Mouse (Mus musculus) myocyte (in vitro differentiated cells): ENCODE measurements at regions not wholly inside any gene's neighbourhood (a gene's known extent, or its start where the extent isn't known, plus 50 kb on each side); places are given as distances from the start of the nearest gene placed in this dataset.

ENCODE experiments used
- H3K27me3 ChIP-seq: one replicate; pipeline ENCODE4 v1.6.1; 2011; ENCODE audit not compliant: control insufficient read depth, insufficient read depth, insufficient read length
- H3K36me3 ChIP-seq: one replicate; pipeline ENCODE4 v1.6.1; 2011; ENCODE audit not compliant: control insufficient read depth, insufficient read depth
- H3K4me2 ChIP-seq: one replicate; pipeline ENCODE4 v1.6.1; 2011; ENCODE audit warnings: low read depth, control low read depth
- H3K4me3 ChIP-seq: one replicate; pipeline ENCODE4 v1.5.1; 2011; ENCODE audit warnings: mild to moderate bottlenecking, control low read depth, moderate library complexity
- H3K79me2 ChIP-seq: one replicate; pipeline ENCODE4 v1.6.1; 2011; ENCODE audit not compliant: control insufficient read depth, insufficient read depth
- H3ac ChIP-seq: one replicate; pipeline ENCODE4 v1.6.1; 2011; ENCODE audit not compliant: control insufficient read depth, insufficient read length
- CEBPB ChIP-seq: IDR thresholded peaks from 2 replicates; pipeline ENCODE4 v1.6.1; 2011; ENCODE audit warnings: mild to moderate bottlenecking, moderate library complexity; ENCODE audit not compliant: poor library complexity, insufficient read depth, severe bottlenecking
- E2F4 ChIP-seq: IDR thresholded peaks from one replicate; pipeline ENCODE4 v1.6.1; 2011; ENCODE audit warnings: mild to moderate bottlenecking, control low read depth, moderate library complexity; ENCODE audit not compliant: insufficient read depth
- MAX ChIP-seq: IDR thresholded peaks from one replicate; pipeline ENCODE4 v1.6.1; 2011; ENCODE audit warnings: low read depth, mild to moderate bottlenecking, control low read depth
- MYOD1 ChIP-seq, 3 experiments: IDR thresholded peaks; one replicate each; pipeline ENCODE4 v1.6.1; 2011; ENCODE audit warnings: control low read depth in 2 of 3, low read depth in 2 of 3, mild to moderate bottlenecking in 2 of 3, moderate library complexity in 1 of 3; ENCODE audit not compliant: insufficient read length in 2 of 3, control insufficient read depth in 1 of 3
- MYOG ChIP-seq, 3 experiments: IDR thresholded peaks; one replicate each; pipeline ENCODE4 v1.6.1; 2011; ENCODE audit warnings: control low read depth in 2 of 3, low read depth in 2 of 3, mild to moderate bottlenecking in 2 of 3; ENCODE audit not compliant: insufficient read length in 2 of 3, control insufficient read depth in 1 of 3, insufficient read depth in 1 of 3
- POLR2A ChIP-seq: IDR thresholded peaks from one replicate; pipeline ENCODE4 v1.6.1; 2011; ENCODE audit warnings: low read depth, mild to moderate bottlenecking, control low read depth, moderate library complexity; ENCODE audit not compliant: insufficient read length
- POLR2AphosphoS2 ChIP-seq: IDR thresholded peaks from one replicate; pipeline ENCODE4 v1.6.1; 2011; ENCODE audit warnings: low read depth, control low read depth; ENCODE audit not compliant: insufficient read length
- REST ChIP-seq: IDR thresholded peaks from one replicate; pipeline ENCODE4 v1.6.1; 2011; ENCODE audit warnings: mild to moderate bottlenecking, control low read depth, moderate library complexity; ENCODE audit not compliant: insufficient read depth, insufficient read length
- SRF ChIP-seq: IDR thresholded peaks from one replicate; pipeline ENCODE4 v1.6.1; 2011; ENCODE audit warnings: low read depth; ENCODE audit not compliant: control insufficient read depth, insufficient read length
- TCF12 ChIP-seq: IDR thresholded peaks from one replicate; pipeline ENCODE4 v1.6.1; 2011; ENCODE audit warnings: mild to moderate bottlenecking, control low read depth; ENCODE audit not compliant: poor library complexity, insufficient read depth, severe bottlenecking
- TCF3 ChIP-seq: IDR thresholded peaks from one replicate; pipeline ENCODE4 v1.6.1; 2011; ENCODE audit warnings: low read depth, control low read depth; ENCODE audit not compliant: insufficient read length
- USF1 ChIP-seq: IDR thresholded peaks from one replicate; pipeline ENCODE4 v1.6.1; 2011; ENCODE audit warnings: low read depth, mild to moderate bottlenecking, control low read depth, moderate library complexity

DNA sequence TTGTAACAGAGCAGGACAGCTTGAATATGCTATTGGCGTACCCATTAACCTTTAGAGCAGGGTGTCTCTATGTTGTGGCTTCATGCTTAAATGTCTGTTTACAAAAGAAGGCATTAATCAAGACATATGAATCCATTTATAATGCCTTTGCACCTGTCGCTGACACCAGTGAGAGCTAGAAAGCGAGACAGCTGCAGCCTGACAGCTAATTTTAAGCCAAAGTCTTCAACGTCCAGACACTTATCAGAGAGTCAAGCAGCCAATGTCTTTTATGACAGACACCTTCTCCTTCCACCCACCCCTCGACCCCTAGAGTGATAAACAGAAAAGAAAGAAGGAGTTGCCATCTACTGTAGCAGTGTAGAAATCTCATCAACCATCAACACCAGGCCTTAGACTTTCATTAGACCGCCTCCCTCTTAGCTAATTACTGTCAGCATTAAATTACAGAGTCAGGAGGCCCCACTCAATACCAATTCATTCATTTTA is 89.3 kb upstream of the Fam98a start:
- TF ChIP-seq TCF12 = peak; percentile 94
- TF ChIP-seq TCF3 = peak; percentile 54
- no peak for TF ChIP-seq REST
- TF ChIP-seq MYOD1 (IDR thresholded peaks at IDR 0.05; ENCODE audit: control insufficient read depth in 1 of 3, insufficient read length in 2 of 3, low read depth in 2 of 3) = peak; percentile 88 to 96 (median 93)
- peak in 2 of 3 experiments; percentile 73 to 97 for TF ChIP-seq MYOG (IDR thresholded peaks at IDR 0.05; ENCODE audit: control insufficient read depth in 1 of 3, insufficient read depth in 1 of 3, insufficient read length in 2 of 3, low read depth in 2 of 3)
- H3ac ChIP-seq = no peak overlapping the region
- no peak overlapping the region for H3K4me3 ChIP-seq

DNA sequence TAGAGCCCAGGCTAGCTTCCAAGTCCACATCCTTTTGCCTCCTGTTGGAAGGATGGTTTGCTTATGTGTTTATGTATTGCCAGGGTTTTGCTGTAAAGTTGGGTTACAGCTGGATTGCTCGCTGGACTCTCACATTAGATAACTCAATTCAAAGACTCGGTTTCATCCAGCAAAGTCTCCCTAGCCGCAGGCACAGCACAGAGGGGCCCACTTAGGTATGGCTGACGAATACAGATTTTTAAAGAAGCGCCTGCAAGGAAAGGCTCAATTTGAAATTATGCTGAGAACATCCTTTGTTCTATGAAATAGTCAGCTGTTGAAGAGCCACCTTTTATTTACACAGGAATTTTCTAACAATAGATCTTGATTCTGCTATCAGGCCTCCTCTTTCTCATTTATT is 88.8 kb upstream of the Fam98a start:
- peak overlapping the region; percentile 64 for H3K4me2 ChIP-seq
- H3K36me3 ChIP-seq = no peaks in the 10 kb centered on the region
- H3K4me3 ChIP-seq = no peak overlapping the region
- H3K79me2 ChIP-seq = no peaks in the 10 kb centered on the region
- no peak for TF ChIP-seq CEBPB
- no peak for TF ChIP-seq SRF
- TF ChIP-seq POLR2AphosphoS2 = no peak
- no peak for TF ChIP-seq TCF12
- TF ChIP-seq MYOG (IDR thresholded peaks at IDR 0.05; ENCODE audit: control insufficient read depth in 1 of 3, insufficient read depth in 1 of 3, insufficient read length in 2 of 3, low read depth in 2 of 3) = no peak
- no peak for TF ChIP-seq POLR2A
- no peak for TF ChIP-seq REST
- no peak for TF ChIP-seq E2F4
- no peak for TF ChIP-seq TCF3
- no peak for TF ChIP-seq USF1
- no peak for TF ChIP-seq MYOD1 (IDR thresholded peaks at IDR 0.05; ENCODE audit: control insufficient read depth in 1 of 3, insufficient read length in 2 of 3, low read depth in 2 of 3)
- TF ChIP-seq MAX = no peak
- H3K27me3 ChIP-seq = no peaks in the 10 kb centered on the region
- H3ac ChIP-seq = no peak overlapping the region

More for the DNA sequence above, 89.3 kb upstream of the Fam98a start:
- Histone ChIP-seq H3K27me3 (no peaks in the 10 kb centered on the region), H3K79me2 (no peaks in the 10 kb centered on the region), H3K36me3 (no peaks in the 10 kb centered on the region), H3K4me2 (peak overlapping the region; percentile 64)

DNA sequence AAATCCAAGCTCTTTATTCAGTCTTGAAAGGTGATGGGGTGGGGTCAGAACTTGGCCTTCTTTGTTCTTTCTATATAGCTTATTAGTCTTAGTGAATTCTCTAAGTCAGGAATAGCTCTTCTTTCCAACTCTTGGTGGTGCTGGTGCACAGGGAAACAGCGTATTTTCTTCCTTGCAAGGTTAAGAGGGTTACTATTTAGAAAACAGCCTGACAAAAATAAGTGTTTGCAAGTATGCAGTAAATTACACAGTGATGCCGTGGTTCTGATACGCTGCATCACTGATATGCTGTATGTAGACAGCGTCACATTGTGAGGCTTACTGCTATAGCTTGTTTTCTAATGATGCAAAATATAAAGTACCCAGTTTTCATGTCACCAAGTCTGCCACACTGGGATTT is 78.1 kb upstream of the Fam98a start:
- TF ChIP-seq MYOG (IDR thresholded peaks at IDR 0.05; ENCODE audit: control insufficient read depth in 1 of 3, insufficient read depth in 1 of 3, insufficient read length in 2 of 3, low read depth in 2 of 3) = no peak
- TF ChIP-seq POLR2A = no peak
- no peak for TF ChIP-seq REST
- no peak for TF ChIP-seq CEBPB
- TF ChIP-seq TCF3 = no peak
- TF ChIP-seq POLR2AphosphoS2 = no peak
- TF ChIP-seq MYOD1 (IDR thresholded peaks at IDR 0.05; ENCODE audit: control insufficient read depth in 1 of 3, insufficient read length in 2 of 3, low read depth in 2 of 3) = no peak
- no peak for TF ChIP-seq TCF12
- no peak for TF ChIP-seq USF1
- no peak for TF ChIP-seq E2F4
- TF ChIP-seq MAX = no peak
- no peak for TF ChIP-seq SRF
- Histone ChIP-seq H3K4me3 (no peak overlapping the region), H3K27me3 (no peaks in the 10 kb centered on the region), H3K4me2 (no peak overlapping the region), H3K36me3 (no peaks in the 10 kb centered on the region), H3ac (no peak overlapping the region), H3K79me2 (no peaks in the 10 kb centered on the region)

DNA sequence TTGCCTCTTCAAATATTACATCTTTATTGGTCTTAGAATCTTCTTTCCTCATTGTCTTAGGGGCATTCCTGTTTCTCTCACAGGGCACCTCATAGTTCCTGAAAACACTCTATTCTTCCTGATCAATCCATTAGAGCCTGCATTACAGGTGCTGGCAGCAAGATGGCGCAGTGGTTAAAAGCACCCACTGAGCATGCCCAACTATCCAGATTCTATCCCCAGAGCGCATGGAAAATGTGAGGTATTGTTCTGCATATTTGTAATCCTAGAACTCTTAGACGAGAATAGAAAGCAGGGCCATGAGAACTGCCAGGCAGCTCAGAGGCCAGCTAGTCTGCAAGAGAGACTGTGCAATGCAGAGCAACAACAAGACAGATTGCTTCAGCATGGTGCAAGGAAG is 67.7 kb upstream of the Fam98a start:
- TF ChIP-seq CEBPB (no peak), TCF3 (no peak), E2F4 (no peak), MAX (no peak), POLR2AphosphoS2 (no peak)
- no peaks in the 10 kb centered on the region for H3K79me2 ChIP-seq
- no peaks in the 10 kb centered on the region for H3K36me3 ChIP-seq
- H3K4me2 ChIP-seq = no peak overlapping the region
- no peak overlapping the region for H3ac ChIP-seq
- no peak overlapping the region for H3K4me3 ChIP-seq
- no peaks in the 10 kb centered on the region for H3K27me3 ChIP-seq

DNA sequence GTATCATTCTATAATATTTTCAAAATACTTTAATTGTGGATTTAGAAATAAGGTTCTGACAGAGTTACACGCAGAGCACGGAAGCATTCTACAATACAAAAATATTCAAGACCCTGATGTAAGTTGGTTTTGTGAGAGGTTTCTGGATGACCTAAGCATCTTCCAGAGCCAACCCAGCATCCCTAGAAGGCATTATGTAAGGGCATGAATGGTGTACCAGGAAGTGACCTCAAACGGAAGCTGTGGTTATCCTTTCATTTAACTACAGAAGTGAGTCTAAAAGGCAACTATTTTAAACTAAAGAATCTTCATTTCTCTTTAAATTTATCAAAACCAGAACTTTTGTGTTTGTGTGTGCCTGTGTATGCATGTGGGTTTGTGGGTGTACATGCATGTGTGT is 66.8 kb upstream of the Fam98a start:
- Histone ChIP-seq H3ac (no peak overlapping the region), H3K4me3 (no peak overlapping the region), H3K36me3 (no peaks in the 10 kb centered on the region), H3K4me2 (no peak overlapping the region), H3K27me3 (no peaks in the 10 kb centered on the region), H3K79me2 (no peaks in the 10 kb centered on the region)
- TF ChIP-seq E2F4 (no peak), POLR2A (no peak), TCF12 (no peak), MYOG (IDR thresholded peaks at IDR 0.05; ENCODE audit: control insufficient read depth in 1 of 3, insufficient read depth in 1 of 3, insufficient read length in 2 of 3, low read depth in 2 of 3) (no peak)

DNA sequence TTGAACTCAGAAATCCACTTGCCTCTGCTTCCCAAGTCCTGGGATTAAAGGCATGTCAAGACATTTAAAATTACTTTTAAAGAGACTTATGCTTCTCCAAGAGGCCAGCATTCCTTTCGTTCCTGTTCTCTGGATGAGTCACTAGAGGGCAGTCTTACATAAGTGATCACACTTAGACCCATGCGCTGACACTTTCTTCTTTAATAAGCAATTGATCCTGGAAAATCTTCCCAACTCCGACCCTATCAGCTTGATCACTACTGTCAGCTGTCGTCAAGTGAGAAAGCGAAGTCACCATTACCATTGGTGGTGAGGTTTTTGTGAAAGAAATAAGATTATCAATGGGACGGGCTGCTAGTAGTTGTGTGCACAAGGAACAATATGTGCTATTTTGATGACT is 65.5 kb upstream of the Fam98a start:
- no peak overlapping the region for H3ac ChIP-seq
- H3K27me3 ChIP-seq = no peaks in the 10 kb centered on the region
- no peak overlapping the region for H3K4me3 ChIP-seq
- TF ChIP-seq CEBPB = no peak
- TF ChIP-seq TCF12 = no peak
- TF ChIP-seq POLR2AphosphoS2 = no peak
- no peak for TF ChIP-seq MYOD1 (IDR thresholded peaks at IDR 0.05; ENCODE audit: control insufficient read depth in 1 of 3, insufficient read length in 2 of 3, low read depth in 2 of 3)
- no peak for TF ChIP-seq MYOG (IDR thresholded peaks at IDR 0.05; ENCODE audit: control insufficient read depth in 1 of 3, insufficient read depth in 1 of 3, insufficient read length in 2 of 3, low read depth in 2 of 3)
- TF ChIP-seq POLR2A = no peak
- TF ChIP-seq USF1 = no peak
- no peak for TF ChIP-seq E2F4
- TF ChIP-seq SRF = no peak
- no peak for TF ChIP-seq TCF3
- no peak for TF ChIP-seq REST
- TF ChIP-seq MAX = no peak
- no peaks in the 10 kb centered on the region for H3K36me3 ChIP-seq
- no peak overlapping the region for H3K4me2 ChIP-seq
- no peaks in the 10 kb centered on the region for H3K79me2 ChIP-seq
